Mouse (Mus musculus): Measurements from ENCODE around the gene Mylk3.

DNA sequence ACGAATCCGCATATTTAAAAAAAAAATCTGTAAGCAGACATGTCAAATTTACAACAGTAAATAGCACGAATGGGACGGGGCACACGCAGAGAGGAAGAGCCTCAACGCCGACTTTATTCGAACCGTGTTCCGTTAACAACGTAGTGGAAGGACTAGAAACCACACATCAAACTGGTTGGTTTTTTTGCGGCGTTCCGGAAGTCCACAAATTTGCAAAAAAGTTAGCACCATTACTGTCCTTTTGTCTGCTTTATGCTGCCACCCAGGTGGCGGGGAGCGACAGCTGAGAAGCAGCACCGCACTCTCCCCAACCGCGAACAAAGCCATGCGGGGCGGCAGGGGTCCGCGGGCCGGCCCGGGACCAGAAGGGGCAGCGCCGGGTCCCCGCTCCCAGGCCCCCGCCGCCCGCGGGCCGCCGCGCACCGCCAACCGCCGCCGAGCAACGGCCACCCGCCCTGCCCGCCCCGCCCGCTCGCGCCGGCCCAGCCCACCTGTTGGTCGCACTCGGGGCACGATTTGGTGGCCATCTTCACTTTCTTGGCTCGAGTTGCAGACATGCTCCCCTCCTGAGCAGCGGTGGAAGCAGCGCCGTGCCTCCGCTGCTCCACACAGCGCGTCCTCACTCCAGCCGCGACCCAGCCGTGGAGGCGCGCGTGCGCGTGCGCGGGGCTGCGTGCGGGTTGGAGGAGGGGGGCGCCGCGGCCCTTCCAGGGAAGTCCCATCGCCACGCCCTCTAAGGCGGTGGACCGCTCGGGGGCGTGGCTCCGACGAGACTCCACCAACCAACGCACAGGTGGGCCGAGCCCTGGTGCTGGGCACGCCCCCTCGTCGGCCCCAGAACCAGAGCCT lies 46.2 kb upstream of the Mylk3 start, which contains the start of gene 4921524J17Rik:
- TF ChIP-seq POLR2A (IDR thresholded peaks at IDR 0.05; ENCODE audit: borderline replicate concordance, extremely low read depth, low read depth, low read length) = peak; percentile 94
- TF ChIP-seq CTCF (IDR thresholded peaks at IDR 0.05; ENCODE audit: insufficient read depth, low read length) = no peak

All from lung, adult 2 months (tissue).